Mouse (Mus musculus) monocyte, adult 5-6 weeks (primary cell): ENCODE data around the gene Elane. TPM values are rescaled to one million over a fixed set of nuclear protein-coding genes. Genes with fewer than 3 reads are reported as not detected.
"Not testable (repeated sequence)": the region's sequence is repeated elsewhere in the genome, so short reads cannot be mapped to it uniquely, and the experiment has no call there.

Experiments
- ATAC-seq: fragments of 153-309, 156-312 bp; replicated peaks from 2 replicates; pipeline ENCODE4 v1.8.0; 2017; ENCODE audit warnings: mild to moderate bottlenecking; ENCODE audit not compliant: low TSS enrichment, insufficient number of reproducible peaks, severe bottlenecking, poor library complexity, low FRiP score
- total RNA-seq: library from RNA; stranded (forward); fragments of 200-1000, 200-491, 200-594 nt; gene quantifications from 3 replicates; pipeline ENCODE4 v1.2.3, GENCODE M21; 2017

The Elane gene
- total RNA-seq, 1 experiment from 2014 or later = not detected

DNA sequence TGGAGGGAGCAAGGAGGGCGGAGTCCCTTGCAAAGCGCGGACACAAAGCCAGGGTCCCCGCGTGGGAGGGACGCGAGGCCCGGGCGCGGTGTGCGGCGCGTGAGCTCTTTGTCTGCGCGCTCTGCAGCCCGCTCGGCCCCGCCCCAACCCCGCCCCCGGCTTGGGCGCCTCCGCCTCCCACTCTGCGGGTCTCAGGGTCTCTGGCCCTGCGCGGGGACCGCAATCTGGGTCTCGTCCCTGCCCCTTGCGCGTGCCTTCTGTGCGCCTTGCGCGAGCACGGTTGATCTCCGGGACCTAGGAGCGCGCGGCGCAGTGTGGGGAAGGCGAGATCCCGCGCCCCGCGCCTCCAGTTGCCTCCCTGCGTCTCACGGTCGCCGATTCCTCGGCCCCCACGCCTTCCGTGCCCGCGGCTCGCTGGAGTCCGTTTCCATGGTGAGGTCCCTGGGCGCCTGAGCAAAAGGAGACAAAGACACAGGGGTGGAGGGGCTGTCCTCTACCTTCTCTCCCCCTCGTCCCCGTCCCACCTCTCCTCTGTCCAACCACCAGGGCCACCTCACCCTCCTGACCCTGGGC lies 11.7 kb upstream of the Elane start, which contains the start of the genes Prtn3 and Plppr3:
Gene Prtn3 (plus strand): TSS at position 187 of the 573 bp plus-strand sequence.
Gene Plppr3 (minus strand): TSS at position 345 of the 573 bp plus-strand sequence.
- no peak for ATAC-seq

DNA sequence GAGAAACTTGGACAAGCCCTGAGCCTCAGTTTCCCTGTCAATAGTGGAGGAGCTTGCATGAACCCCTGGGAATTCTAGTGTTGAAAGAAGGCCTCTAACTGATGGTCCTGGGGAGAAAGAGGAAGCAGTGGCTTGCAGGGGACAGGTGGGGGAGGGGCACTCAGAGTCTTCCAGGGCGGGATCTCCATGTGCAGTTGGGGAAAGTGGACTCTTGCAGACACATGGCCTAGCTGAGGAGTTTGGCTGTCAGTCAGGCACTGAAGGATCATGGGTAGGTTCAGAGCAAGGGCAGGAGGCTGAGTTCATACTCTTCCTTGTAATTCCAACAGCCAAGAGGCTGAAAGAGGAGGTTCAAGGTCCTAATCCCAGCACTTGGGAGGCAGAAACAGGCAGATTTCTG lies 8.9 kb upstream of the Elane start:
- no peak for ATAC-seq

DNA sequence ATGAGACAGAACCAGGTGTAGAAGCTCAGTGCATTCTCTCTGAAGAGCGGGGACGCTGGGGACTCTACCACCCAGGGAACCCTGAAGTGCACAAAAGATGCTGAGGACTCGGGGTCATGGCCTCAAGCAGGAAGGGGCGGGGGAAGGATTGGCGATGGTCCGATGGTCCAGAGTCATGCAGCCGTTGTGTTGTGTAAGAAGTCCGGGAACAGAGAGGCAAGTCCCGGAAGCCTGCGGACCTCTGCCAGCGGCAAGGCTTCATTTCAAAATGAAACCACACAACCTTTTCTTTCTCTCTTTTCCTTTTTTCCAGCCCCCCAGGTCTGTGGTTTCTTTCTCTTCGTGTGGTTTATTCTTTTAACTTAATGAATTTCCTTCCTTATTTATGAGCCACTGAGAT lies 8.3 kb upstream of the Elane start:
- 0 out of 2 replicates have a peak, but pooled peaks have one; percentile 34 for ATAC-seq

DNA sequence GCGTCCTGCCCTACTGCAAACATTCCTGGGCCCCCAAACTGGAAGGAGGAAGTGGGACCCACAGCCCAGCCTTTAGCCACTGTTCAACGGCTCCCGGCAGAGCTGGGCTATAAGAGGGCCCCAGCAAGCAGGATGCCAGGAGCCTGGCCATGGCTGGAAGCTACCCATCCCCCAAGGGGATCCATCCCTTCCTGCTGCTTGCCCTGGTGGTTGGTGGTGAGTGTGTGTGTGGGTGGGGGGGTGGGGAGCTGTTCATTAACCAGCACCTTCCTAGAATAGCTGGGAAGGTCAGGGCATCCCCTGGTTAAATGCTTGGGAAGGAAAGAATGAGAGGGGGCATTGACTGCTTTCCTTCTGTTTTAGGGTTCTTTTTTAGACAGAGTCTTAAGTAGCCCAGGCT lies 6.5 kb upstream of the Elane start:
- no peak for ATAC-seq

DNA sequence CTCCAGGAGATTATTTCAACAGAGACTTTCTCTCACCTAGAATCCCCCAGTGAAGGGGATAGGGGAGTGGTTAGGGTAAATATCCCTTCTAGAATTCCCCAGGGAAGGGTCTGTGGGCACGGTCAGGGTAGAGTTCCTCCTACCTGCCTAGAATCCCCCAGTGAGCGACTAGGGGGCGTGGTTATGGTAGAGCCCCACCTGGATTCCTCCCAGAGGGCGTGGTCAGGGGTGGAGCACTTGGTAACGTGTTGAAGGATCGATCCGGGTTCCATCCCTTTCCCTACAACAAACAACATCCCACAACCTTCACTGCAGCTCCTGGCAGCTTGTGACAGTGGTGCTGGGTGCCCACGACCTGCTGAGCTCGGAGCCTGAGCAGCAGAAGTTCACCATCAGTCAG lies 5.3 kb upstream of the Elane start:
- ATAC-seq = no peak

DNA sequence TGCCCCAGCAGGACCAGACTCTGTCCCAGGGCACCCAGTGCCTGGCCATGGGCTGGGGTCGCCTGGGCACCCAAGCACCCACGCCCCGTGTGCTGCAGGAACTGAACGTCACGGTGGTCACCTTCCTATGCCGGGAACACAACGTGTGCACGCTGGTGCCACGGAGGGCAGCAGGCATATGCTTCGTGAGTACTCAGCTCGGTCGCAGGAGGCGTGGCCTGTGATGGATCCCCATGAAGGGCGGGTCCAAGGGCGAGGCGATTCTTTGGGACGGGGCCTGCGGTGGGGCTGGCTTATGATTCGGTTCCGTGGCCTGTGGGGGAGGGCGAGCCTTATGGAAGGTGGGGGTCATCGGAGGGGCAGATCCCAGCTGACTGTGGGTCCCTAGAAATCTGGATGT lies 4.1 kb upstream of the Elane start:
- ATAC-seq = peak; percentile 25; the same call in 1 of the 2 replicates

DNA sequence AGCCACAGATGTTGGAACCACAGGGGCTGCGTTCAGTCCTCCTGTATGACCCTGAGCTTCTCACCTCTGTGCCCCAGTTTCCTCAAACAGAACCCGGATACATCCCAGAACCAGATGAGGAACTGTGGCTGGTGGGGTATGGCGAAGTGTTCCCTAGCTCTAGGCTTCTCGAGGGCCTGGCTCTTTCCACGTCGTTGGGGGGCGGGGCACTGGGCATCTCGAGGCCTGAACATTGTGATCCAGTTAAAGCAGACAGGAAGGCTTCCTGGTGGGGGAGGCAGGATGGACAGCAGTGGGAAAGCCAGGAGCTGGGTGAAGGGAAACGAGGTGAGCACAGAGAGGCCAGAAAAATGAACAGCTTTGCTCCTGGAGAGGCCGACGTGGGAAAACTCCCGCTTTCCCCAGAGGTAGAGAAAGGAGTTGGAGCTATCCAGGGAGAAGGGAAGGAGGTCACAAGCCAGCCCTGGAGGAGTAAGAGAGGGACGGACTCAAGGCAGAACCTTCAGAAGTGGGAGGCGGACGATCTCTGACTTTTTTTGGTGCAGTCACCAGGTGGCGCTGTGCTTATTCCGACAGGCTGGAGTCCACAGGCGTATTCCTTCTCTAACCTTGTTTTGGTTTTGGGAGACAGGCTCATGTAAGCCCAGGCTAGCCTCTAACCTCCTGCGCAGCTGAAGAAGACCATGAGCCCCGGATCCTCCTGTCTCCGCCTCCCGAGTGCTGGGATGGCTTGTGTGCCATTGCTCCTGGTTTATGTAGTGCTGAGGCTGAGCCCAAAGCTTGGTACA lies 2.6 kb upstream of the Elane start:
- ATAC-seq = peak; percentile 58

DNA sequence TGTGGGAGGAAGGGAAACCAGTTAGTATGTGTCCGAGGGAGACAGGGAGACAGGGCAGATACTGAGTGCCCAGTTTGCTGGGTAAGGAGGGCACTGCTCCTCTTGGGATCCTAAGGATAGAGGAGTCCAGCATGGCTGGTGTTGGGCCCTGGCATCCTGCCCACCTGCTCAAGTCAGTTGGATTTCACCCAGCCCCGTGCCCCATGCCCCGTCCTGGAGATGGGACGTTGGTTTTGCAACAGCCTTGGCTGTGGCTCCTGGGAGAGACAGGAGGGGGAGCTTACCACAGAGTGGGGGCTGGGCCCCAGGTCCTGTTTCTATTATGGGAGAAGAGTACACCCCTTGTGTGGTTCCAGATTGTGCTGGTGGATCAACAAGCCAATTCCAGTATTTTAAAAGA lies 1.6 kb upstream of the Elane start:
- no peak for ATAC-seq

DNA sequence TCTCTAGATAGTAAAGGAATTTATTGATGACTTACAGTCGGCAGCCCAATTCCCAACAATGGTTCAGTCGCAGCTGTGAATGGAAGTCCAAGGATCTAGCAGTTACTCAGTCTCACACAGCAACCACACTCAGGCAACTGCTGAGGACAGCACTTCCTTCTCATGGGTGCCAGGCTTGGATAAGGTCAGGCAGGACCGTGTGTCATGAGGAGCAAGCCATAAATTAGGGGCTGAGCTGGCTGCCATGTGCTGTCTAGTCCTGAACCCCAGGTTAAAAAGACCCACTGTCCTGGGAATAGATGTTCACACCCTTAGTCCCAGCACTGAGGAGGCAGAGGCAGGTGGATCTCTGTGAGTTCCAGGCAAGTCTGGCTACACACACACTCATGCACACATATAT lies 1.1 kb upstream of the Elane start:
- ATAC-seq = not testable (repeated sequence)

DNA sequence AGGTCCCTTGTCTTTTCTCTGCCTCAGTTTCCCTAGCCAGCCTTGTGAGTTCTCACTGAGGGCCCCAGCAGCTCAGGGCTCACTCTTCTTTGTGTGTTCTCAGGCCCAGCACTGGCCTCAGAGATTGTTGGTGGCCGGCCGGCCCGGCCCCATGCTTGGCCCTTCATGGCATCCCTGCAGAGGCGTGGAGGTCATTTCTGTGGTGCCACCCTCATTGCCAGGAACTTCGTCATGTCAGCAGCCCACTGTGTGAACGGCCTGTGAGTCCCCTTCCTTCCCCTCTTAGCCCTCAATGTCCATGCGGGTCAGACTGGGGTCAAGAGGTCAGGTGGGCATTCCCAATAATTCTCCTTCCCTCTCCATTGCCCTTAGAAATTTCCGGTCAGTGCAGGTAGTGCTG lies 564 bp downstream of the Elane start:
- no peak for ATAC-seq

DNA sequence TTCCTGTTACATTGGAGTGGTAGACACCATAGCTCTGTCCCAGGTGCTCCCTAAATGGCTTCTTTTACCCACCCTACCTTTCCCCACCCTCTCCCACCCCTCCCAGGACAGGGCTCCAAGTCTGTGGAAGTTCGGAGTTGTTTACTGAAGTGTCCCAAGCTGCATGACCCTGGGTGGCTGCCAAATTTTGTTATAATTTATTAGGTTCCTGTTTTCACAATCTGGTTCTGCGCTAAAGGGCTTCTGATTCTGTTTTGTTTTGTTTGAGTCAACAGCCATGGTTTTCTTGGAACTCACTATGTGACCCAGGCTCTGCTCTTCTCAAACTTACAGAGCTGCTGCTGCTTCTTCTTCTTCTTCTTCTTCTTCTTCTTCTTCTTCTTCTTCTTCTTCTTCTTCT lies 3.3 kb downstream of the Elane start:
- ATAC-seq = no peak

DNA sequence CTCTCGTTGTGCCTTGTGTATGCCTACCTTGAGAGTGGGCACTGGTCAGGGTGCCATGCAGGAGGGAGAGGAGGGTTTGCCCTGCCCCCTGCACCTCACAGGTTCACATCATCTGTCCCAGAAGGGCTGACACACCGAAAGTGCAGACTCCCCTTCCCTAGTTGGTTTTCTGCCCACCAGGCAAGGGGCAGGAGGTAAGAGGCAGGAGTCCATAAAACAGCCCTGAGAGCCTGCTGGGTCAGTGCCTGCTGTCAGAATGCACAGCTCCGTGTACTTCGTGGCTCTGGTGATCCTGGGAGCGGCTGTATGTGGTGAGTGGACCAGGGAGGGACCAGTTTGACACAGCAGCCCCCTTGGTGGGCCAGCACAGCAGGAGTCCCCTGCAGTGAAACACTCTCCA lies 4.6 kb downstream of the Elane start, which contains the start of gene Cfd:
Gene Cfd (plus strand): TSS at position 184 of the 400 bp plus-strand sequence.
- ATAC-seq = no peak

DNA sequence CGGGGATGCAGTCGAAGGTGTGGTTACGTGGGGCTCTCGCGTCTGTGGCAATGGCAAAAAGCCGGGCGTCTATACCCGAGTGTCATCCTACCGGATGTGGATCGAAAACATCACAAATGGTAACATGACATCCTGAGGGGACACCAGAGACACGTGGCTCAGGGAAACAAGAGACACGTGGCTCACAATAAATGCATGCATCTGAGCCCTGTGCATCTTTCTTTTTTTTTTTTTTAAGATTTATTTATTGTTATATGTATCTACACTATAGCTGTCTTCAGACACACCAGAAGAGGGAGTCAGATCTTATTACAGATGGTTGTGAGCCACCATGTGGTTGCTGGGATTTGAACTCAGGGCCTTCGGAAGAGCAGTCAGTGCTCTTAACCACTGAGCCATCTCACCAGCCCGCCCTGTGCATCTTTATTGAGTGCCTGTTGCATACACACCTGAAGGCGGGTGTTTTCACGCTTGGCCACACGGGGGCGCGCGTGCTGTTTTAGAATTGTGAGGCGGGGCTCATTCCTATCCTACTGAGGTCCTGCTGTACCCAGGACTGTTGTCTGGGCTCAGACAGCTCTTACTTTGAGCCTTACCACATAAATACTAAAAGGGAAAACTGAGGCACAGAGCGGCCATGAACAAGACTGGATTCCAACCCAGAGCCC lies 6.5 kb downstream of the Elane start:
- ATAC-seq = peak; percentile 48; the same call in 1 of the 2 replicates

DNA sequence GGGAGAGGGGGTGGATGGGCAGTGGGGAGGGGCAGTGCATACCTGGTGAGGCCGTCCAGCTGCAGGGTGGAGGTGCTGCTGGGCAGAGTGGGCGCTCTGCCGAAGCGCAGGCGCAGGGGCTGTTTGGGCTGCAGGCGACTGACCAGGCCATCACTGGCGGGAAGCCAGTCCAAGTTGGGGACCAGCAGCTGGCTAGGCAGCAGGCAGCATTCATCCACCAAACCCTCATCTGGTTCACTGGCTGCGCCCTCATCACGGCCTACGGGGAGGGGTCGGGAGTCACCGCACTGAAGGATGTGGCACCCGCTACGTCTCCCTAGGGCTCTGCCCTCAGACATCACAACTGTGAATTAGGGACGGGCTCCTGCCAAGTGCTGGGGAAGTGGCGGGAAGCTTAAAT lies 10.3 kb downstream of the Elane start:
- ATAC-seq = no peak

DNA sequence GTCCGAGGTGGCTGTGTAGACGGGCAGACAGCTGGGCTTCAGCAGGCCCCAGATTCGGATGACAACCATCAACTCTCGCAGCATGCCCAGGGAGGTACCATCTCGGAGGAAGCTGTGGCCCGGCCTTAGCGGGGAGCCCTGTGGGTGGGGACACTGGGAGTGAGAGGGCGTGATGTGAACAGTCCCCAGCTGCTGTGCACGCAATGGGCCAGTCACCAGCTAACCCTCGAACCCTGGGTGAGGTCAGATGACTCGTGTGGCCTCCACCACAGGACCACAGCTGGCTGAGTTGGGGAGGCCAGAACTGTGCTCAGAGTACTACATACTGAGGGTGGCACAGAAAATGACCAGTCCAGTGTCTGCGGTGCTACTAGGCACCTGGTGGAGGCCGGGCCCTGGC lies 10.8 kb downstream of the Elane start:
- no peak for ATAC-seq

DNA sequence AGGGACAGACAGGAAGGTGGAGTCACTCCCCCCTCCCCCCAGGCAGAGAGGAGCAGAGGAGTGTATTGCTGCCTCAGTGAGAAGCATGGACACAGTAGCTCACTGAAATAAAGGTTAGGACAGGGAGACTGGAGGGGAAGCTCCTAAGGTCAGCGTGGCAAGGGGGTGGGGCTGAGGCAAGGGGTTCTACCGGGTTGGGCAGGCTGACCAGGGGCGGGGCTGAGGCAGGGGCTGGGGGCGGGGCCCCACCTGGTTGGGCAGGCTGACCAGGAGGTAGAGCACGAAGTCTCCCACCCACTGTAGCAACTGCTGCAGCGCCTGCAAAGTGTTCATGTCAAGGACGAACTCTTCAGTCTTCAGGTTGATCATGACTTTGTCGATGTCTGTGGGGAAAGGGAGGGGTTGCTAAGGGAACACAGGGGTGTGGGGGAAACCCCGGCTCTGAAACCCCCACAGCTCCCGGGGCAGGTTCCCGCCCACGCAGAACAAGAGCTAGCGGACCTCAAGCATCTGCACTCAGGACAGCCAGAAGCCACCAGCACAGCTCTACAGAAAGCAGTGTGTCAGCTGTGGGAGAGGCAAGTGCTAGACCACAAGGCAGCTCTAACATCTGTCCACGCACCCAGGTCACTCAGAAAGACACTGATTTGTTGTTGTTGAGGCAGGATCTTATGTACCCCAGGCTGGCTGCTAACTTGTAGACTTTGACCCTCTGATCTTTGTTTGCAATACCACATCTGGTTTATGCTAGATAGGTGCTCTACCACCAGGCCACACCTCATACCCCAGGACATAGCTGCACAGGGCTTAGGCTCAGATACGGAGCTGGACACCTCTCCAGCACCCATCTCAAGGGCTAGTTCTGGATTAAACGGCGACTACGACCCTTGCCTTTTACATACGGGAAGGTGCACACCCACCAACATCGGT lies 11.5 kb downstream of the Elane start:
- no peak for ATAC-seq

DNA sequence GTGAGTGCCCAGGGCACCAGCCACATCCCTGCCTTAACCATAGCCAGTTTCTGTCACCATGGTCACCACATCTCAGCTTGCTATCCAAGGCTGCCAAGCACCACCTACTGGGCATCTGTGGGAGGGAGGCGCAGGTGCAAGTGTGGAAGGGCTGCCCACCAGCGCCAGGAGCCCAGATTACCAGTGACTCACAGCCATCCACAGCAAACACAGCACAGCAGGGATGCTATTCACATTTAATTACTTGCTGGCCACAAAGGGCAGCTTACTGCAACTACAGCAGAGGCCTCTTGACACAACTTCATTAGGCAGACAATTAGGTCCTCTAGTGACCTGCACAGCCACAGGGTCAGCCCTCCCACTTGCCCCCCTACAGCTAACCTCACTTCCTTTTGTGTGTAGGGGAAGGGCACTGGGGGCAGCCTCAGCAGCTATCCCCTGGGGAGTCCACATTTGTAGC lies 14.9 kb downstream of the Elane start:
- no peak for ATAC-seq

DNA sequence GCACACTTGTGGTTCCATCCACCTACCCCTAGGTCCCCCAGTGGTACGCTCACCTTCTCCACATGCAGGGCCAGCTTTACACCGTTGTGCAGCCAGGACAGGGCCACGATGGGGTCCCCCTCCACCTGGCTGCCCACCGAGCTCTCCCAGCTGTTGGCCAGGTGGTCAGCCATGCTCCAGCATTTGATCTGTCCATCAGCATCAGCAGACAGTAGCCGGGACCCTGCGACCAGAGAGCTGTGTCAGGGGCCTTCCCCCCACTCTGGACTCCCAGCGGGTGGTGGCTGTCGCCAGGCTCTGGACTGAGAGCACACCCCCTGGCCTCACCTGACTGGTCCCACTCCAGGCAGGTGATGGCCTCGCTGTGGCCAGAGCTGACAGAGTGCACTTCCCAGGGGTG lies 20.7 kb downstream of the Elane start:
- no peak for ATAC-seq

DNA sequence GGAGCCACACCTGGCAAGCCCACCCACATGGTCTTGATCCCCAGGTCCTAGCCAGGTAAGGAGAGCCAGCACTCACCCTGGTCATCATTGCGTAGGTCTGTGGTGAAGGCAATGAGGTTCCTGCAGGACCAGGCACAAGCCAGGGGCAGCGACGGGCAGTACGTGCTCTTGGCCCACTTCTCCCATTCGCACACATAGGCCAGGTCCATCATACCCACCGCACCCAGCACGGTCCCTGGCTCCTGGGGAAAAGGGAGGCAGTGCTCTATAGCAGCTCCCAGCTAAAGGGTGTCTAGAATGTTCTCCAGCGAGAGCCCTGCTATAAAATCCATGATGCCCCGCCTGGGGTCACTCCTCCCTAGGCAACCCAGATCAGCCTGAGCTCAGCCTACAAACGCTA lies 21.4 kb downstream of the Elane start:
- no peak for ATAC-seq
